Mouse (Mus musculus) urinary bladder, postnatal 10 days (tissue): ENCODE measurements around the gene Thsd4.

Experiments used
- DNase-seq: peaks from one replicate; pipeline ENCODE4 v3.0.0; 2022; ENCODE audit warnings: low spot score

Gene Thsd4

DNA sequence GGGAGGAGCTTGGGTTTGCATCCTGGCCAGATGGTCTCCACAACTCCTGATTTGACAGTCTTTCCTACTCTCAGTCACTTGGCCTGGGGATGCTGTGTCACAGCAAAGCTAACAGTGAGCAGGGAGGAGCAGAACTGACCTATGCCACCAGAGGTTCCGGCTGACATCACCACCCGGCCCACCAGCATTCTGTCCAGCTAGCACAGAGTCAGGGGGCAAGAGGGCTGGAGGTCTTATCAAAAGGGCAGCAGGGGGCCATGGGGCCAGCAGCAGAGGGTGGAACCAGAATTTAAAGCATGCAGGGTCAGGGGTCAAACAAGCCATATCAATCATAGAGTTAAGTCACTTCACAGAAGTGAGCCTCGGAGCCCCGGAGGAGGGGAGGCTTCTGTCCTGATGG, 4.7 kb downstream of the Thsd4 start:
- no peak for DNase-seq

DNA sequence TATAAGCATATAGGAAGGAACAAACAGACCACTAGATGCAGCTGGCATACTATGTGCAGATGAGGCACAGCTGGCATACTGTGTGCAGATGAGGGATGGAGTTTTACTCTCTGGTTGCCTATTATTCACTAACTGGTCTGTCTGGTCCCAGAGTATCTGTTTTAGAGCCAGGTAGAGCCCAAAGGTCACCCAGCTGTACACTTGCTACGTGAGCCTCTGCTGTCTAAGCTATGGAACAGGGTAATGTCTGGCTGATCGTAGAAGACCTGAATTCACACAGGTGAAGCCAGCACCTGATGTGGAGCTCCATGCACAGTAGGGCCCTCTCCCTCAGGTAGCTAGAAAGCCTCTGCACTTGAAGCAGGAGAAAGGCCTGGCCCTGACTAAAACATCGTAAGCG, 5.5 kb downstream of the Thsd4 start:
- no peak for DNase-seq

DNA sequence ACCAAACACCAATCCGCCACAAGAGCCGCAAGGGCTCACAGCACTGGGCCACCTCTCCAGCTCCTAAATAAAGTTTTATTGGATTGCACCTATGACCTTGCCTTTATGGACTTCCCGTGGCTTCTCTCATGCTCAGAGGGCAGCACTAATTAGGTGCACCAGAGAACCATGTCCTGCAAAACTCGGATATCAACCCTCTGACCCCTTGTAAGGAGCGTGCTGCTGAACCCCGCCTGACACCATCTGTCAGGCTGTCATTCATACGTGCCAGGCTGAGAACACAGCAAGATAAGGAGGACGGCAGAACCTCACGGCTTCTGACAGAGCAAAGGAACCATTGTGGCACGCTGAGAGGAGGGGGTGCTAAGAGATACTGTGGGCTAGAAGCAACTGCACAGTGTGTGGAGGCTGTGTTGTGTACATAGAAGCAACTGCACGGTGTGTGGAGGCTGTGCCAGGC, 8.5 kb downstream of the Thsd4 start:
- no peak for DNase-seq

DNA sequence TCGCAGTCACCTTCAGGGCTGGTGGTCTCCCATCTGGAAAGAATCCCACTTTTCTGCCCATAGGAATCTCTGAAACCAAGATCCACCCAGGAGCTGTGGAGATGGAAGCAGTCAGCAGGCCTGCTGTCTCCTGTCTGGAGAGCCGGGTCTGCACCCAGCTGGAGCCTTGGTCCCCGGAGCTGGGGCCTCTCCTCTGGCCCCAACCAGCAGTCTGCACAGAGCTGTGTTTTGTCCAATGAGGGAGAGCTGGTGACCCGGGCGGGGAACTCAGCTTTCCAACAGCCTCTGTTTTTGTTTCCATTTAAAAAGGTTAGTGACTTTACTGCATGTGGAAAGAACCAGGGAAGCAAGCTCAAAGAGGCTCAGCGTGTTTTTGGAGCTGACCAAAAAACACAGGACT, 11.0 kb downstream of the Thsd4 start:
- DNase-seq = no peak

DNA sequence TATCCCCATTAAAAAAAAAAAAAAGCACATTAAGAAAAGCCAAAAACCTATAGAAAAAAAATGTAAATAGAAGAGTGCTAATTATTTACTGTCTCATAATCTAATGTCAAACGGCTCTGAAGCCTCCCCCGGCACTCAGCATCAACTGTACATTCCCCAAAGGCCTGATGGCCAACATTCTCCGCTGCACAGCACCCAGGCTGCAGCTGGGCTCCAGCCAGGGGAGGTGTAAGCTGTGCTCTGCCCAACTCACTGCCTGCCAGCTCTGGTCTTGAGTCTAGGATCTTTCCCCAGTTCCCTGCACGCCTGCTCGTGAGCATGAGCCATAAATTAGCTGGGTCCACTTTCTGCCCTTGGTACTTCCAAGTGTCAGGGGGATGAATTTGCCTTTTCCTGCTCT, 15.7 kb downstream of the Thsd4 start:
- DNase-seq = no peak

DNA sequence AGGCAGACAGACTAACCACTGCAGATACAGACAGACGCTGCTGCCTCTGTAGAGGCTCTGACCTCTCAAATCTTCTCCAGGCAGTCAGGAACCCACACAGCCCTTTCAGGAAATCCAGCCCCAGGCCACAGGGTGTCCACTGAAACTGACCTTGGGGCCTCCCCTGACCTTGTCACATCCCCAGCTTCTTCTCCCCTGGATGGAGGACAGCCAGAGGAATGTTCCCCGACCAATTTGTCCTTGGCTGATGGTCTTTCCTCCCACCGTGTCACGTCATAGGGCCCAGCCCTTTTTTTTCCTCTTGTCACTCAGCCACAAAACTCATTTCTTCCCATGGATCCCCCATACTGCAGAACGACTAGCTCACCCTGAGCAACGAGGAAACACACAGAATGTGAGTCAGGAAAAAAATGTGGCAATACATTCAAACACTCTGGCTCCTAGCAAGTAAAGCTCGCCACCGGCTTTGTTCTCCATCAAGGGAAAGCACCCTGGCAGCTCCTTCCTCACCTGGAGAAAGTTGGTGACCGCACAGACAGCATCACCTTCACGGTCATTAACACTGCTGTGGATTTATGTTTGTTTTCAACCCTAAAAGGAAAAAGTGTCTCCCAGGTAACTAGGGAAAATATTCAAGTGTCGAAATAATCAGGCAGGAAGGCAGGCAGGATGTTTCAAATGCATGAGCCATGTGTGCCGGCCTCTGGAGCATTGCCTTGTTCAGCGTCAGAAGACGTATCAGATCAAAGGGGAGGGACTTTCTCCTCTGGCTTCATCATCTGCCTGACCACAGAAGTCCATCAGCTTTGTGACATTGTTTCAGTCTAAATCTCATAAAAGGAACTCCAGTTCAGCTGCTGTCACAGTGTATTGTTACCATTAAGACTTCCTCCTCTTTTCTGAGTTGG, 17.2 kb downstream of the Thsd4 start:
- DNase-seq = no peak

DNA sequence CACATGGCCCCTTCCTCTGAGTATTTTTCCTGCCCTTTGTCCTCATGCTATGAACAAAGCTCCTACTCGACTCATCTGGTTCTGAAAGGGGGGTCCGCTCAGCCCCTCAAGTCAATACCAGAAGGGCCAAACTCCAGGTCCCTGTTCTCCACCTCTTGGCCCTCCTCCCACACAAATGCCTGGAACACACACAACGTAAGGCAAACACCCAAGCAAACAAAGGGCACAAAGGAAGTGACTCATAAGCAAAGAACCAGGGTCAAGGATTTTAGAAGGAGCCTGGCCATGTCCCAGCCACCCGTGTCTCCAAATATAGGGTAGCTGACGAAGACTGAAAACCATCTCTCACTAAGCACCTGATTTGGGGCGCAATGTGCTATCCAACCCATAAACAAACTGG, 19.6 kb downstream of the Thsd4 start:
- no peak for DNase-seq

DNA sequence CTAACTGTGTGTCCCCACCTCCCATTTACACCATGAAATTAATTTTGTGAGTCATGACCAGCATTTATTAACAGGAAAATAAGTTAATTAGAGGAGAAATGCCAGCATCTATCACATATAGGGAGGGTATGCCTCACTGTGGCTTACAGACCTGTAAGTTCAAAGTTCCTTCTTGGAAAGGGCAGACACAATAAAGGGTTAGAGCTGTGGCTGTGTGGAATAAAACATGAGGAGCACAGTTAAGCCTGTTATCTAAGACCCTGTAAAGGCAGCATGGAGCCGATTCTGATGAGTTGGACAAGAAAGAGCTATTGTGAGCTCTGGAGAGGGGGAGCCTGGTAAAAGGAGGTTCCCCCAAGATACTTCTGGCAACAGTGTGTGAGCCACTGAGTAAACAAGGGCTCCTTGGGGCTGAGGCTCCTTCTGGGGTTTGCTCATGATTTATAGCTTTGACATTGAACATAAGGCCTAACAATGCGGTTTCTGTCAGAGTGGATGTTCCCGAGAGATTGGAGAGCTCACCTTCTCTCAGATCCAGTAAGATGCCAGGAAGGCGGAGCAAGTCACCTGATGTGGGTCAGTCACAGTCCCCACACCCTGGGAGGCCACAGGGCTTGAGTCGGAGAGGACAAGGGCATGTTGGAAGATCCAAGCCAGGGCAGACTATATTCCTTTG, 20.2 kb downstream of the Thsd4 start:
- no peak for DNase-seq

DNA sequence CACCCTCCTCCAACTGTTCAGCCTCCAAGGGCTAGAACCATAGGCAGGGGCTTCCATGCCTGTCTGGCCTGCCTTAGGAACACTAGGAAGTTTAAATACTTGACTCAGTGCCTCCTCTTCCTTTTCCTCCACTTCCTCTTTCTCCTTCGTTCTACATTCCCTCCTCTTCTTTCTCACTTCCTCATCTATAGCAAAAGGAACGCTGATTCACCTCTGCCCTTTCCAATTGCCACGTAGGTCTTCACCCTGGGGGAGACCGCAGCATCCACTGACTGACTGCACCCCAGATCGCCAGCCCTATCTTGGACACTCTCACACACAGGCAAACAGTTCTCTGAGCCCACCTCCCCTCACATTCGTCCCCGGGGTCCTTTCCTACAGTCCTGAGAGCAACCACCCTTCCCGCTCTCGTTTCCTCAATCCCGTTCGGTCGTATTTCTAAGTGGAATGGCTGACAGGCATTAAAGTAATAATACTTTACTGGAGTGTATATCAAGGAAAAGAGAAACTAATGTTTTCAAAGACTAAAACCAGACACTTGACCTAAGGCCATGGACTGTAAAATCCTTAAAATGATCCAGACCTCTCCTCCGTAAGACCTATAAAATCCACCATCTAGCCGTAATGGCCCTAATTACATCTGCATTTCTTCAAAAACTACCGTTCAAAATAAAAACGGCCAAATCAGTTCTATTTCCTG, 29.4 kb downstream of the Thsd4 start:
- no peak for DNase-seq

DNA sequence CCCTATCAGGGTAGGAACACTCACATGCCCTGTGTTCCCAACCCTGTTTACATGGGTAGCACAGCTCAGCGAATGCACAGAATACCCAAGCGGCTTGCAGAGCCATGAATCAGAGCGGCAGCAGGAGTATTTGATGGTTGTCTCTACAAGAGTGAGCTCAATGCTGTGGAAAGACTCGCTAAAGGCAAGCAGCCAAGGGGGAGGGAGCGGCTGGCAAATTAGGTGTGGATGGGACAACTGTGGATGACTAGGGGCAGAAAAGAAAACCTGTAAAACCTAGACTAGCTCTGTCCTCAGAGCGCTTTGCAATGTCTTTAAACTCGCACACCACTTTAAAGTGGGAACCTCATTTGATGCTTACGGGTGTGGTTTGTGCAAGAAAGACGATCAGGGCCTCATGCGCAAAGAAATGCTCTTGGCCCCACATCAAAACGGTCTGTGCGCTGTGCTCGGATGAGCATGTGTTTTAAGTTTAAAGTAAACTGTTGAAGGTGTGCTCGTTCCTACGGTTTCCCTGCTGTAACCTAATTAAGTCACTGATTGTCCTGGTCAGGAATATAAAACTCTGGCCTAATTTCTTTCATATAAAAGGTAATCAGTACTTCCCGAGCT, 30.3 kb downstream of the Thsd4 start:
- no peak for DNase-seq

DNA sequence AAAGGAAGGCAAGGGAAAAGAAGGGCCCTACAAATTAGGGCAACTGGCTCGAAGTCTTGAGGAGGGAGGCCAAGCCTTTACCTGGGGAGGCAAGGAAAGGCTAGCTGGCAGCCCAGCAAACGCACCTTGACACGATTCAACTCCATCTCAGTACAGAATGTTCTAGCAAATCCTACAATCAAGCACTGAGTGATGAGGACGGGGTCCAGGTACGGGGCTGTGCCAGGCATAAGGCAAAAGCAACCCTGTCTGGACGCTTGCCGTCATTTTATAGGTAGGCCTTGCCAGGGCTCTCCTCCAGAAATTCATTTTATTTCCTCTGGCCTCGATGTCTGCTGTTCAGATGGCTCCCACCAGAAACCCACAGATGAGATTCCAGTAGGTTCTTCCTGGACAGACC, 30.8 kb downstream of the Thsd4 start:
- DNase-seq = no peak

DNA sequence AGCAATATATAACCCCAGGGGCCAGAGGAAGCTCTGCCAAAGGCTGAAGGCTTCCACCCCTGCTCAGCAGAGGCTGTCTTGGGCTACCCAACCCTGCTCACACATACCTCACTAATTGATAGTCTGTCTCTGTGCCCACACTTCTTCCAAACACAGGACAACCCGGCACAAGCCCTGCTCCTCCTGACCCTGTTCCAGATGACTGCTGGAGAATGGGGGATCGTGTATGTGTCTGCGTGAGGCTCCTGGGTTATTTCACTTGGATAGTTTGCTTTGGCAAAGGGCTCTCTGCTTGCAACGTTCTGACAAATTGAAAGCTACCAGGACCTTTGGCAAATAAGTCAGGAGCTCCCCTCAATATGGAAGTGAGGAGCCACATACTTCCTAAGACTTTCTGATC, 33.0 kb downstream of the Thsd4 start:
- no peak for DNase-seq

DNA sequence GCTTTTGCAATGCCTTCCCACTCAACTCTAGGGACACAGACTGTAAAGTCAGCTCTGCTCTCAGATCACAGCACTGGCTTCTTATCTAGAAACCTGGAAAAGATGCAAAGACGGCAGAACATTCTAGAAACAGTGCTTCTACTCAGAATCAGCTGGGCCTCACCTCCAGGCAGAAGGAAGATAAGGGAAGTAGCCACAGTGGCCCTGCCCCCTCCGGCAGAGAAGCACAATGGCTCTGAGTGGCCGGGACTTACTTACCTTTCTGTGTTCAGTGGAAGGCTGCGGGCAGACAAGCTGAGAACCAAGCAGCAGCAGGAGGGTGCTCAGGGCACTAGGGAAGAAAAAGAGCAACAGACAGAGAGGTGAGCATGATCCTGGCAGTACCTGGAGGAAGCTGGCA, 39.7 kb downstream of the Thsd4 start:
- no peak for DNase-seq

DNA sequence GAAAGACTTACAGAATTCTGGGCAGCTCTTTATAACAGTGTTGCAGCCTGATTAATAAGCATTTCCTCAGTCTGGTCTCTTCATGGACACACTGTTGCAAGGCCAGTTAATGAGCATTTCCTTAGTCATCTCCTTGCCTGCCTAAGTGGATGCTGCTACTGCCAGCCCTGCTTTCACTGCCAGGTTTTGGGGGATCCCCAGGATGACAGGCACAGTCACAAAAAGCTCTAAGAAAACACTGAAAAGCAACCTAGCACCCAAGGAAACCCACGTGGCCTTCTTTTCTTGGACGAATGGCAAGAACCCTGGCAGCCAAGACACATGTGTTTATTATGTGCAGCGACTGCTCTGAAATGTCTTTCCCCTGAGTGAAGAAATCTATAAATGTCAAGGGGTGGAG, 41.8 kb downstream of the Thsd4 start:
- DNase-seq = no peak

DNA sequence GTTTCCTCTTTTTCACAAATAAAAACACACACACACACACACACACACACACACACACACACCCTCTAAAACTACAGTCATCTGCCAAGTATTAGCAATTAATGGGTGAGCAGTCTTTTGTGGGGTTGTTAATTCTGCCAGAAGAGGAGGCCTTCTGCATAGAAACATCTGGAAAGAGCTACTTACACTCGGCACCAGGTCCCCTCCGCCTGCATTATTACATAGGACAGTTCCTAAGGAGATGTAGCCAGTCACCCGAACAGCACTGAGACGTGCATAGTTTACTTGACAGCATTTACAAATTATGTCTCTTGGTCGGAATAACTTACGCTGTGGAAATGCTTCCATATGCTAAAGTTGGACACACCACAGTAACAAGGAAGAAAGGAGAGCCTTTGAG, 43.0 kb downstream of the Thsd4 start:
- no peak for DNase-seq

DNA sequence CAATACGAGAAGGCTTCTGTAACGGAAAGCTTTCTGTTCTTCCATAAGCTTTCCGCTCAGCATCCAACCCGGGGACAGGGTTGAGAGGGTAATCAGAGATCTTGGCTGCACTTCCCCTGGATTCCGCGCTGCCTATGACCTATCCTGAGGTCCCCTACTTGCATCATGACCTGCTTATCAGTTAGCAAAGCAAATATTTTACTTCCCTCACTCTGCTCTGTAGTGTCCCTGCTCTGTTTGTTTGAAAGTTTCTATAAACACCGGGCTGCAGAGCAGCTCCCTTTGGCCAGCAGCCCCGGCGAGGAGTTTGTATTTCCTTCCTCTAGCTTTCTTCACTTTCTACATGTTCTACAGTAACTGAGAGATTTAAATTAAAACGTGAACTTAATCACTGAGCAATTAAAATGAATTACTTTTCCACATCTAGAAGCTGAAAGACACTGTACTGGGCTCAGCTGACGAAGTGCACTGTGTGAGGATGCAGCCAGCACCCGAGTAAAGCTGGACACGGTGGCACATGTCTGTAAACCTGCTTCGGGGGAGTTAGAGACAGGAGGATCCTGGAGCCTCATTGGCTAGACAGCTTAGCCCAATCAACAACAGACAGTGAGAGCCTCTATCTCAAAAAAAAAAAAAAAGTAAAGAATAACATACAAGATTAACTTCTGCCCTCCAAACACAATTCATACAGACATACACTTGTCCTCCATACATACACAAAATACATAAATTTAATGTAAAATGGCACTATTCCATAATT, 43.7 kb downstream of the Thsd4 start:
- no peak for DNase-seq

DNA sequence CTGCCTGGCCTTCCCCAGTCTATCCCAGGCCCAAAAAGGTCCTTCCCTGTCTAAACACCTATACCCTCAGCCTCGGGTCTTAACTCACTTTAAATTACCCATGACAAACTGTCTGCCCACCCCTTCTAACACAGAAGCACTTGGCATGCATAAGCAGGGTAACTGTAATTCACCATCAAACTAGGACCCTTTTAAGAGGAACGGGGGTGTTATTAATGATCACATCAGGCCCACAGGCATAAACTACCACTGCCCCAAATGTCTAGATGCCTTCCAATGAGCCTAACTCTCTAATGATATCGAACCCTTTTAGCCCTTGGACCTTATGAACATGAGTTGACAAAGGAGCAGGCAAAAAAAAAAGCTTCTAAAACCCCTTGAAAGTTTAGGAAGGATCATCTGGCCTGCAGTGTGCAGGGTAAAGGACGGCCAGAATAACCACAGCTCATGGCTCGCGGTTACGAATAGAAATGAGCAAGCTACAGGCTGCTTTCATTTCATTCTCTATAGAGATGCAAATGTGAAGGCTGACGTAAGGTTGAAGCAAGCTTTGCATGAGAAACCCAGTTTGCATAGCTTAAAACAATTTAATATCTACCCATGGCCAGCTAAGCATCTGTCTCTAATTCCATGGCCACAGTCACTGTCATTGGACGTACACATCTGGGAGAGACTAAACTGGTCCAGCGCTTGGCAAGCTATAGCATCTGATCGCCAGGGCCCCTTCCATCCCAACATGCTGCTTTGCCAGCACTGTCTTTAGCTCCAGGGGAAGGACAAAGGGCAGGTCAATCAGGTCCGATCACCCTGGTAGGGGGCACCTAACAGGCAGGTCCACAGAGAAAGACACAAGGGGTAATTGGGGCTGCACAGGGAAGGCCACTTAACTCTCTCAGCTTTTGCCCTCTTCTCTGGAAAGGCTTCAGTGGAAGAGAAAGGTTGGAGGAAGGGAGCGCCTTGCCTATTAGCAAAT, 61.5 kb downstream of the Thsd4 start:
- DNase-seq = no peak

DNA sequence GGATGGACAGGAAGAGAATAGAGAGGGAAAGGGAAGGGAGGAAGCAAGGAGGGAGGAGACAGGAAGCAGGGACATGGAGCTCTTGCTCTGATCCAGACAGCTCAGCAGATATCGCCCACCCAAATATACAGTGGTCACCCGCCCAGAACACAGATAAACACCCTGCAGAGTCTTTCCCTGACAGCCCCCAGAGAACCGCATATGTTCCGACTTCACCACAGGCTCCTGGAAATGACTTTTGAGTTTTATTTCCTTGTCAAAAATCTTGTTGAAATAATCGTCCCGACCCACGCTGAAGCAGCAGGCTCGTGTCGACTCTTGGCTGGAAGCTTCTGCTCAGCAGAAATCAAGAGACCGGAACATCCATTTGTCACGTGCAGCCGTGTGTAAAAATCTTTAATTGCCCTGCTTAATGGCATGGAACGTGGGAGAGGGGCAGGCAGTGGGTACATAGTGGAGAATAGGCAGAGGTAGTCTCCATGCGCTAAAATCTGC, 63.3 kb downstream of the Thsd4 start:
- DNase-seq = no peak

DNA sequence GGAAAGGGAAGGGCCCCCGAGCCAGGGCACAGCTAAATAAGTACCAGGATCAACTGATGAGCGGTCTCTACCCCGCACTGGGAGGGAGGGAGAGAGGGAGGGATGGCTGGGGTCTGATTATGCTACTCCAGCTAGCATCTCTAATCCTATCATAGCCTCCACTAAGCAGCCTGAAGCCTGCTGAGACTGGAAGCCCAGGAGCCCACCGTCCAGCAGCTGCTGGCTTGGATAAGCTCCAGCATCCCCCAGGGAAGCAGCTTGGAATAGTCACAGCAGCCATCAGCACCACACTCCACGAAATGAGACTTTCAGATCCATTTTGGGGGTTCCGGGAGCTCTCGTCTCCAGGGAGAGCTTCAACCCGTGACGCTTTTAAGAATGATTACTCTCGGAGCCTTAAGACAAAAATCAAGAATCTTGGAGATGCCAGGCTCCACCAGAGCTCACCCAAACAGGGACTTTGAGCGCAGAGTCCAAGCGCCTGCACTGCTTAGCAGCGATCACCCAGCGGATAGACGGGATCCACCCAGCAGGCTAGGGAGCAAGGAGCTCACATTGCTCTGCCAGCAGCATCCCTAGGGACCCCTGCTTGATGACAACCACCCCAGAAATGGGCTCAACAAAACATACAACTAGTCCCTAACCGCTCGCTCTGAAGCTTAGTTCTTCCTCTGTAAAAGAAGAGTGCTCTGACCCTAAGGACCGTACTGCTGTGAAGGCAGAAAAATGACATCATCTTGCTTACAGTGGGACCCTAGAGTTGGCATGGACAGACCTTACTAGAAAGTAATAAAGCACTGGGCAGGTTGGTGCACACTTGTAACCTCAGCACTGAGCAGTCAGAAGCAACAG, 64.3 kb downstream of the Thsd4 start:
- DNase-seq = no peak
